Mouse (Mus musculus) embryo, embryonic 10.5 days (tissue): ENCODE results near the gene Zbtb41.

Source experiments
- DNase-seq: peaks from one replicate; pipeline ENCODE4 v3.0.0-alpha.2; 2015; ENCODE audit warnings: low spot score

Gene Zbtb41

DNA sequence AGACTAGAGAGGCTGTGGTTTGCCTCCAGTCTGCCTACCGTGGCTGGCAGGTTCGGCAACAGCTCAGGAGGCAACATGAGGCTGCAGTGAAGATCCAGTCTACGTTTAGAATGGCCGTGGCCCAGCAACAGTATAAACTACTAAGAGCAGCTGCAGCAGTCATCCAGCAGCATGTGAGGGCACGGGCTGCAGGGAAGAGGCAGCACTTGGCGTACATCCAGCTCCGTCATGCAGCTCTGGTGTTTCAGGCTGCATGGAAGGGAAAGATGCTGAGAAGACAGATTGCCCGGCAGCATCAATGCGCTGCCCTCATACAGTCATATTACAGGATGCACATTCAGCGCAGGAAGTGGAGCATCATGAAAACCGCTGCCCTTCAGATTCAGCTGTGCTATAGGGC lies 56.8 kb downstream of the Zbtb41 start:
- DNase-seq: no peak

DNA sequence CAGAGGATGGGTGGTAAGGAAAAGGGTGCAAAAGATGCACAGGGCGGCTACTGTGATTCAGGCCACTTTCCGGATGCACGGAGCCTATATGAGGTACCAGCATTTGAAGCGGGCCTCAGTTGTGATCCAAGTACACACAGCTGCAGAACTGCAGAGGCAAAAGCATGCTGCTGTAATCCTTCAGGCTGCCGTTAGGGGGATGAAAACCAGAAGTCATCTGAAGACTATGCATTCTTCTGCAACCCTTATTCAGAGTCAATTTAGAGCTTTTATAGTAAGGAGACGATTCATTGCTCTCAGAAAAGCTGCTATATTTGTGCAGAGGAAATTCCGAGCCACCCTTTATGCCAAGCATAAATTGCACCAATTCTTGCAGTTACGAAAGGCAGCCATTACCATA lies 58.2 kb downstream of the Zbtb41 start:
- no peak for DNase-seq

DNA sequence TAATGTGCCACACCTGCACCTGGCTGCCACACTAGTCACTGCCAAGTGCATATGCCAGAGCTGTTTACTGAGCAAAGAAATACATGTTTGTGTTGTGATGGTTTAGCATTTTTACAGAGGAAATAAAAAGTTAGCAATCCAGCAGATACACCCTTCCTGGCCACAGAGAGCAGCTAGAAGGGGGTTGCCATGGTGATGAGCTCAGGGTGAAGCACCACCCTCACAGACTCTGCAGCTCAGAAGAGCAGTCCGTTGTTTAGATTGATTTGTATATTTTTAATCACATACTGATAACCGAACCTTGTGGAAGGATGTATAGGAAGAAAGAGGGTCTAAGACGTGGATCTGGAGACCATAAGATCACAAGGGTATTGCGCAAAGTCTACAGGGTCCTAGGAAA lies 59.1 kb downstream of the Zbtb41 start:
- DNase-seq: no peak

DNA sequence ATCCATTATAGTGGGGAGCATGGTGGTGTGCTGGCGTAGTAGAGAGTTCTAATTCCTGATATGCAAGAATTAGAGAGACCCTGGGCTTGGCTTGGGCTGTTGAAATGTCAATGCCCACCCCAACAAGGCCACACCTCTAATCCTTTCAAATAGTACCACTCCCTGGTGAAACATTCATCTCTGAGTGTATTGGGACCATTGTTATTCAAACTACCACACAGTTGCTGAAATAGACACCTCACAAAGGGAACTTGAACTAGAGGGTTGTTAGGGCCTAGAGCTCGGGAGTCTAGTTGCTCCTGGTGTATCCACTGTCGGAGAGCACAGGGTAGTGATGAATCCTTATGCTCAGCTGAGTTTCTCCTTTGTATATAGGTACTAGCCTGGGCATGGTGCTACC lies 72.5 kb downstream of the Zbtb41 start:
- DNase-seq: no peak

DNA sequence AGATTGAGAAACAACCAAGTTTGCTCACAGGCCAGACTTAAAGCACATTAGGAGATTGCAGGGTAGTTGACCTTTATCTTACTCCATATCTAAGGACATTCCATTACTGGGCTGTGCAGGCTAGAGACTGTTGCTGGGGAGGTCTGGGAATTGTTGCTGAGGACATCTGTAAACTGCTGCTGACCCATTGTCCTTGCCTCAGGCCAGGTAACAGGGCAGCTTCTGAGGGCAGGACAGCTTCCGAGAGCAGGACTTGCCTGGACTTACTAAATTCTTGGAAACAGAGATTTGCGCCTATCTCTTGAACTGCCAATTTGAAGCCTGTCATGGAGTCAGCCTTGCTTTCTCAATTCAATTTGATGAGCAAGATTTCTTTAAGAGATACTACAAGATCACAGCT lies 73.3 kb downstream of the Zbtb41 start:
- DNase-seq: no peak

DNA sequence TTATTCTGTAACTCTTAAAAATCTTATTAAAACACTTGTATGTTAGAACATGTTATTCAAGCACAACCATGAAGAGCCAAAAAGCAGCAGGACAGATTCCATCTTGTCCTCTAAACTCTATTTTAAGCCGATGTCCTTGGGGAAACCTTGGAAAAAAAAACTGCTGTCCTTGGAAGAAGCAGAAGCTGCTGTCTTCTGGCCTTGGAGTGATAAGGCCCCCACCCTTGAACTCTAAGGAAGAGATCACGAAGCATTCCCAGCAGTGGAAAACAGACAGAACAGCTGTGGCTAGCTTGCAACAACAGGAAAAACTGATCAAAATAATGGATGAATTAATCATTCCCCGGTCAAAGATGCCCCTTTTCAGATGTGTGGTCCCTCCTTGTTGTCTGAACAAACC lies 74.1 kb downstream of the Zbtb41 start:
- DNase-seq: no peak

DNA sequence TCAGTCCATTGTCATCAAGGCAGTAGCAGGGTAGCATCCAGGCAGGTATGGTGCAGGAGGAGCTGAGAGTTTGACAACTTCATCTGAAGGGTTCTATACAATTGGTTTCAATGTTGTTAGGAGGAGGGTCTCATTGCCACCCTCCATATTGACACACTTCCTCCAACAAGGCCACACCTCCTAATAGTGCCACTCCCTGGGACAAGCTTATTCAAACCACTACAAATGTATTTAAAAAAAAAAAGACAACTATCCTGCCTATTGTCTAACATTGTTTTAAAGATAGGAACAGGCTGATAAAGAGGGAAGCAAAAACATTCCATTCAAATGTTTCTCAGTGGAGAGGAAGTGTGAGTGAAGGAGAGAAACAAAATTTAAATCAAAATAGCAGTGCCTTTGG lies 77.7 kb downstream of the Zbtb41 start:
- DNase-seq: no peak

DNA sequence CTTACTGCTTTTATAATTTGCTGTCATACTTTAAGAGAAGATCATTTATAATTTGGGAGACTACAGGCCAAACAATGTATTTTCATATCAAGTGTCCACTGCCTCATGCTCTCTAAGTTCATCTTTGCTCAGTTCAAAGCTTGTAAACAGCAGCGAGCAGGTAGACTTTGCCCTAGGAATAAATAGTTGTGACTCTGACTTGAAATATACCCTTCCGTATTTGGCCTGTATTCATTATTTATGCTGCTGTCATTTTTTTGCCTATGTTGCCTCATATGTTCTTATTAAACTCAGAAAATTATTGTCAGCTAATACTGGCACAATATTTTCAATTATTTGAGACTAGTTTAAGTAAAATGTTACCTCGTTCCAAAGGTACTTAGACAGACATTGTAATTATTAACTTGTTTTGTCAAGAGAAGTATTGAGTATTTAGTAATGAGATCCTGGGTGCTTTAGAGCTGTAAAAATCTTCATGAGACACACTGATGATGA lies 79.2 kb downstream of the Zbtb41 start, which contains the start of gene F13b:
TSS of gene F13b (plus strand) at position 445 of the 495 bp plus-strand sequence.
- DNase-seq: no peak
